Mouse (Mus musculus) heart, adult 9 months (tissue): ENCODE measurements at regions not wholly inside any gene's neighbourhood (a gene's known extent, or its start where the extent isn't known, plus 50 kb on each side); places are given as distances from the start of the nearest gene placed in this dataset.

Experiments
- DNase-seq, 2 experiments: peaks; one replicate each; pipeline ENCODE4 v3.0.0; 2022; ENCODE audit warnings: low spot score in 2 of 2

- DNase-seq: peak; percentile 83 to 91
Measured at GRCm38 (mm10) chr16:30736662-30737326, 137.3 kb downstream of the Fam43a start.

GRCm38 (mm10) chr16:30737524-30737923, 138.0 kb downstream of the Fam43a start:
- no peak for DNase-seq

DNA sequence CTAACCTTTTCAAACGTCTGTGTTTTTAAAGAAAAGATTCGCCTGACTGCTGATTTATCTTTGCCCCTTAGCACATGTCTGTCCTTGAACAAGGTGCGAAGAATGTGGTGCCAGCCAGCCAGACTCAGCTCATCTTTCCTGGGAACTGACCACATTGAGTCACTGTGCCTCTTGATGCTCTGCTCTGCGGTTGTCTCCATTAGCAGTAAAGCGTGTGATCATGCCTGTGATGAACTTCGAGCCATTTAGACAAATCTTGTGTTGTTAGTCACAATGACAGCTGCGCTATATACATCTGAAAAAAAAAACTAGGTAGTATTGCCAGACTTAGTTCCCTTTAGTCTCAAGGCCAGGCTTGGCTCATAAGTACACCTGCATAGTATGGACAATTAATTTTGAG, 140.1 kb downstream of the Fam43a start:
- DNase-seq: no peak

GRCm38 (mm10) chr16:30741192-30741591, 141.7 kb downstream of the Fam43a start:
- no peak for DNase-seq

GRCm38 (mm10) chr16:30742474-30742873, 143.0 kb downstream of the Fam43a start:
- no peak for DNase-seq

- no peak for DNase-seq
Measured at GRCm38 (mm10) chr16:30743566-30743965, 144.0 kb downstream of the Fam43a start.

DNA sequence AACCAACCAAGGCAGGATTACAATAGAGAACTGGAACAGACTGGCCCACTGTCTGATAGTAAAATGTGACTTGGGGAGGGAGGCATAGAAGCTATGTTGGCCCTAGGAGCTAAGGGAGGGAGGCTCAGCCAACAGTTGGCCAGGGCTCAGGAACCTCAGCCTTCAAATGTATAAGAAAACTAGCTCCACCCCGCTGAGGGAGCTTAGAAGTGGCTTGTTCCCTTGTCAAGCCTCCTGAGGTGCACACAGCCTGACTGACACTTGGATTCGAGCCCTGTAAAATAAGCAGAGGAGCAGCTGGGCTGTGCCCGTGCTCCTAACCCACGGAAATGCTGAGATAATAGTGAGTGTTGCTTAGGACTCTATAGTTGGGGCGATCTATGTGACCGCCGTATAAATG, 144.7 kb downstream of the Fam43a start:
- DNase-seq: no peak

GRCm38 (mm10) chr16:30745598-30746181, 146.2 kb downstream of the Fam43a start:
- DNase-seq: peak; percentile 57 to 66

DNA sequence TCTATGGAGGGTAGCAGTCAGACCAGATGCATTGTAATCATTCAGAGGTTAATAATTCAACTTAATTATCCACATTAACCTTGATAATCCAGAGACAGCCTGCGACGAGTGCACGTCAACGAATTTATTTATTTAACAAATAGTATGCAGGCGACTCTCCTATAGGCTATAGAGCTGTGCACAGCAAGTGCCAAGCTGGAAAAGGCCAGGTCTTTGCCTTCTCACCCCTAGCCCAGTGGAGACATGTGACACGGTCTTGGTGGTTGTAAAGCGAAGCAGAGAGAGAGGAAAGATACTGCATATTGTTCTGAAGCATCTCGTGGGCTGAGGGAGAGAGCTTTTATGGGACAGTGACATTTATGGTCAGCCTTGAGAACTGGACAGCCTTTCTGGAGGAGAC, 146.7 kb downstream of the Fam43a start:
- no peak for DNase-seq

- DNase-seq: no peak
Measured at GRCm38 (mm10) chr16:30749841-30750240, 150.3 kb downstream of the Fam43a start.

- DNase-seq: no peak
Measured at GRCm38 (mm10) chr16:30755771-30756170, 156.2 kb downstream of the Fam43a start.

DNA sequence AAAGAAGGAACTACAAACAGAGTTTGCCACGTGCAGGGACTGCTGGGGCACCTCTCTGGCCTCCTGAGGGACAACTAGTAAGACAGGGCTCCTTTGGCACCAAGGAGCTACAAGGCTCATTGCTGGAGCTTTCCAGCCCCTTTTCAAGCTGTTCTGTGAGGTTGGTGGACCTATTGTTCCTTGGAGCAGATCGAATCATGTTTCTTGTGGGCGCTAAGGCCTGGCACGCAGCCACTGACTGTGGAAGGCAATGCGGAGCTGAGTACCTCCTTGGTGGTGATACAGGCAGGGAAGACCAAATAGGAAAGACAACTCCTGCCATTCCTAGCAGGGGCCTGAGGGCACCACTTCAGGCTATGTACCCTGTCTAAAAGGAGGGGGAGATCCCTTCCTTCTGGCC, 157.2 kb downstream of the Fam43a start:
- no peak for DNase-seq

GRCm38 (mm10) chr16:30757556-30757955, 158.0 kb downstream of the Fam43a start:
- DNase-seq: no peak

- DNase-seq: no peak
Measured at GRCm38 (mm10) chr16:30758041-30758440, 158.5 kb downstream of the Fam43a start.

DNA sequence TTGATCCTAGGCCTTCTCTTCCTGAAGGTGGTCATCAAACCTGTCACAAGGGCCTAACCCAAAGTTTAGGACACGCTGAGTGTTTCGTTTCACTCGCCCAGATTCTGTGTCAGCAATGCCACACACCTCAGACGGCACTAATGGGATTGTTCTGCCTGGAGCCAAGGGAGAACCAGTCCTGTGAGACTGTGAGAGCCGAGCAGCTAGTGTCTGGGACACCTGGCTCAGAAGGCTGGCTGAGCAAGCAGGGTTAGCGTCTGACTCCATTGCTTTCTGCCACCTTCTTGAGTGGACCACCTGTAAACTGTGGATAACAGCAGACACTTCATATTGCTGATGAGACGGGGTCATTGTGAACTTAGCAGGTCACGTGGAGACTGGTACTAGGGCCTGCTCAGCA, 160.0 kb downstream of the Fam43a start:
- DNase-seq: no peak

- DNase-seq: no peak
Measured at GRCm38 (mm10) chr16:30761201-30761710, 161.7 kb downstream of the Fam43a start.

DNA sequence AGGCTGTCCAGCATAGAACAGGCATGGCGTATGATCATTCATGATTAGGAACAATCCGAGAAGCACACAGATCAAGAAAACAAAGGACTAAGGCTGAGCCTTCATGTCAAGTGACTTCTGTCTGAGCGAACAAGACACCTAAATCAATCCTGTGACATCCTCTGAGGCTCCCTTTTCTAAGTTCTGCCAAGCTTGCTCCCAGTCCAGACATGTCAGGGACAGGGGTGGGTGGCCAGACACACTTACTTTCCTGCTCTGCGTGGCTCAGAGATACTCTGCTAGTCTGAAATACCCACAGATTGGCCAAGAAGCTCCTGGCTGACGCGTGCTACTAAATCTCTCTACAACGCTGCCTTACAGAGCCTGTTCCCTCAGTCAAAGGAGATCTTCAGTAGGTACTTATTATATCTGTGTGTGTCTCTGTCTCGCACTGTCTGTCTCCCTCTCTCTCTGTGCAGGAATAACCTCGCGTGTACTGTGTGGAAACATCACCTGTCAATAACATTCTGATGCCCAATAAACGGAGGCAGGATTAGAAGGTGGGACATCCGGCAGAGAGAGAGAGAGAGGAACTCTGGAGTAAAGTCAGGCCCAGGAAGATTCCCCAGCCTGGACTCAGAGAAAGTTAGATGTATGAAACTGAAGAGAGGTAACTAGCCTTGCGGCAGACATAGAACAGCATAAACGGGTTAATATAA, 163.5 kb downstream of the Fam43a start:
- DNase-seq: no peak

GRCm38 (mm10) chr16:30765591-30765990, 166.1 kb downstream of the Fam43a start:
- DNase-seq: no peak

DNA sequence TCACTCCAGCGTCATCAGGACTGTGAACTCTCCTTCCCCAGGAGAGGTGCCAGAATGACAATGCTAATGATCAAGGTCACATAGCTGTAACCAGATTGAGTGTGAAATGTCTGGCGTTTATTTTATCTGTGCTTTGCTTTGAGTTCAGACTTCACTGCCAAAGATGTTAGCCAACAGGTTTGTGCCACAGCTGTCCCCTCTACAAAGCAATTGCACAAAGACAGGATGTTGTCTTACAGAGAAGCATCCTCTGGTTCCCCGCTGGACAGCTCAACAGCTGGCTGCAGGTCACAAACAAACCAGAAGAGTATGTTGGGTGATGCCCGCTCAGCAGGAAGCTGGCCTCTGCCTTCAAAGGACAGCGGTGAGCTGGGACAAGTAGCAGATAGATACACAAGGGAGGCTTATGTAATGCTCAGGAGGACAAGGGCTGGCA, 169.5 kb downstream of the Fam43a start:
- peak; percentile 69 to 75 for DNase-seq

GRCm38 (mm10) chr16:30769467-30769866, 169.9 kb downstream of the Fam43a start:
- DNase-seq: no peak

- DNase-seq: peak in 1 of 2 experiments; percentile 50
Measured at GRCm38 (mm10) chr16:30772802-30773201, 173.3 kb downstream of the Fam43a start.

GRCm38 (mm10) chr16:30774951-30775661, 175.6 kb downstream of the Fam43a start:
- DNase-seq: peak in 1 of 2 experiments; percentile 67
